Mouse (Mus musculus) intestine, embryonic 16.5 days (tissue): ENCODE measurements around the gene Prss33. TPM values are rescaled to one million over a fixed set of nuclear protein-coding genes. Genes with fewer than 3 reads are reported as not detected.

Source experiments
- microRNA-seq: library from miRNA; unstranded; fragments of <30 nt; microRNA quantifications from one replicate; pipeline ENCODE4, GENCODE M21; 2016
- polyA plus RNA-seq: library from polyadenylated mRNA; unstranded; fragments of >200 nt; fragmentation: Nextera tagmentation; extraction: Ambion mirVana; gene quantifications from 2 replicates; pipeline ENCODE4 v1.2.1, GENCODE M21; 2015

The Prss33 gene
- polyA plus RNA-seq, 1 experiment from 2014 or later: 0.17 TPM

Small RNA genes within 50 kb of the gene (microRNA-seq; reads per million reads assigned to microRNA genes)
- gene Mir5125: 1.1 reads per million

Other genes with a start within 250 kb of the Prss33 start
- 8.6 and 8.8 TPM in 2 replicates for gene Zfp13, start 236.6 kb downstream of the Prss33 start, polyA plus RNA-seq
- gene Zscan10, start 235.2 kb downstream of the Prss33 start, polyA plus RNA-seq: 0.09 TPM in 1 of 2 replicates, not detected in the other
- gene Mmp25, start 190.8 kb downstream of the Prss33 start, polyA plus RNA-seq: 0.64 and 0.70 TPM in 2 replicates
- gene Bicdl2, start 175.6 kb downstream of the Prss33 start, polyA plus RNA-seq: 5.8 and 6.5 TPM in 2 replicates
- 81.0 and 87.3 TPM in 2 replicates for gene Hcfc1r1, start 162.5 kb downstream of the Prss33 start, polyA plus RNA-seq
- gene Thoc6, start 162.2 kb downstream of the Prss33 start, polyA plus RNA-seq: 42.4 and 46.1 TPM in 2 replicates
- gene Tnfrsf12a, start 158.6 kb downstream of the Prss33 start, polyA plus RNA-seq: 19.3 and 22.8 TPM in 2 replicates
- 18.9 and 23.3 TPM in 2 replicates for gene Cldn6, start 156.8 kb downstream of the Prss33 start, polyA plus RNA-seq
- 1.8 and 1.9 TPM in 2 replicates for gene Cldn9, start 152.0 kb downstream of the Prss33 start, polyA plus RNA-seq
- gene 1520401A03Rik, start 113.3 kb downstream of the Prss33 start, polyA plus RNA-seq: not detected in 2 replicates
- gene Pkmyt1, start 109.7 kb downstream of the Prss33 start, polyA plus RNA-seq: 36.9 and 44.6 TPM in 2 replicates
- 23.5 and 25.3 TPM in 2 replicates for gene Paqr4, start 95.2 kb downstream of the Prss33 start, polyA plus RNA-seq
- 0.44 and 0.51 TPM in 2 replicates for gene Kremen2, start 90.2 kb downstream of the Prss33 start, polyA plus RNA-seq
- 44.5 and 44.9 TPM in 2 replicates for gene Flywch1, start 64.5 kb downstream of the Prss33 start, polyA plus RNA-seq
- 9.8 and 14.9 TPM in 2 replicates for gene Flywch2, start 50.0 kb downstream of the Prss33 start, polyA plus RNA-seq
- 319 and 373 TPM in 2 replicates for gene Srrm2, start 45.5 kb downstream of the Prss33 start, polyA plus RNA-seq
- 836 and 930 TPM in 2 replicates for gene Elob, start 6.9 kb downstream of the Prss33 start, polyA plus RNA-seq
- gene Prss32, start 7.8 kb upstream of the Prss33 start, polyA plus RNA-seq: 11.8 and 14.5 TPM in 2 replicates
- 2.7 and 3.4 TPM in 2 replicates for gene Prss41, start 8.1 kb upstream of the Prss33 start, polyA plus RNA-seq
- gene Prss21, start 32.0 kb upstream of the Prss33 start, polyA plus RNA-seq: not detected in 2 replicates
- gene Dcpp1, start 44.8 kb upstream of the Prss33 start, polyA plus RNA-seq: not detected in 2 replicates
- not detected in 2 replicates for gene Dcpp2, start 44.8 kb upstream of the Prss33 start, polyA plus RNA-seq
- gene Dcpp3, start 81.4 kb upstream of the Prss33 start, polyA plus RNA-seq: not detected in 2 replicates
- not detected in 2 replicates for gene Sbp, start 105.6 kb upstream of the Prss33 start, polyA plus RNA-seq
- gene Sbpl, start 119.2 kb upstream of the Prss33 start, polyA plus RNA-seq: not detected in 2 replicates
- gene Prss30, start 144.5 kb upstream of the Prss33 start, polyA plus RNA-seq: 3.2 and 4.3 TPM in 2 replicates
- 0.13 and 0.26 TPM in 2 replicates for gene Prss22, start 162.0 kb upstream of the Prss33 start, polyA plus RNA-seq
- gene Prss27, start 202.1 kb upstream of the Prss33 start, polyA plus RNA-seq: 0.11 and 0.17 TPM in 2 replicates
- gene Kctd5, start 237.4 kb upstream of the Prss33 start, polyA plus RNA-seq: 69.7 and 70.0 TPM in 2 replicates